Mouse (Mus musculus): Measurements from ENCODE around the gene Ugt1a7c.

DNA sequence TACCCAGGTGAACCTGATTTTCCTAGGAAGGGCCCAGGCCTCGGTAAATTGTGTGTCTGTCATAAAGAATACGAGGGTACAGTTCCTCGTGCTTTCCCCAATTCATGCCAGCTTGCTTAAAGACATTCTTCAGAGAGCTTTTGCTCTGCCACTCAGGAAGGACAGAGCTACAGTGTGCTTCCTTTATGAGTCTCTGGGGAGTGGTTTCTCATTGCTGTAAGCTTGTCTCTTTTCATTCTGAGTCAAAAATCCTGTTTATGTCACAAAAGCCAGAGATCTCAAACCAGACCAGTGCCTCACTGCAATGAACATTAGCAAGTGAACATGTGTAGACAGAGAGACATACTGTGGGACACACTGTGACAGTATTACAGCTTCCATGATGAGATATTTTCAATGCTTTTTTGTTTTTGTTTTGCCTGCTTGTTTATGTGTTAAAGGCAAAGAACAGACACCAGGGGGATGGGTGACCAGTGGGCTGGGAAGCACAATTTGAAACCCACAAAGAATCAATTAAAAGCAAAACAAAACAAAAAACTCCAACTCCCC, 39.1 kb downstream of the Ugt1a7c start:
- TF ChIP-seq CTCF (IDR thresholded peaks at IDR 0.05) (no peak), EP300 (IDR thresholded peaks at IDR 0.05) (no peak)

Data from lung, postnatal 0 days (tissue).